Mouse (Mus musculus) layer of hippocampus, adult 18-20 months (tissue): ENCODE results near the gene Slain1. TPM values are rescaled to one million over a fixed set of nuclear protein-coding genes. Genes with fewer than 3 reads are reported as not detected.
A peak's percentile ranks its signal among the peaks of the same experiment; 100 is the strongest.

Experiments
- DNase-seq, 2 experiments: peaks; one replicate each; pipeline ENCODE4 v3.0.0; 2022; ENCODE audit warnings: low spot score in 2 of 2
- total RNA-seq, 2 experiments: library from RNA; stranded (reverse); gene quantifications; 2 replicates each; pipeline ENCODE4 v1.2.3; 2021

The Slain1 gene
- total RNA-seq, 2 experiments from 2014 or later = 58.8 to 62.7 TPM

- DNase-seq = no peak
Measured at GRCm38 (mm10) chr14:103666347-103666954, 16.4 kb downstream of the Slain1 start.

GRCm38 (mm10) chr14:103667036-103667435 is 17.0 kb downstream of the Slain1 start:
- no peak for DNase-seq

GRCm38 (mm10) chr14:103679395-103680217 is 29.6 kb downstream of the Slain1 start:
- peak in 1 of 2 experiments; percentile 56 for DNase-seq

- DNase-seq = no peak
Measured at GRCm38 (mm10) chr14:103680285-103680819, 30.3 kb downstream of the Slain1 start.

GRCm38 (mm10) chr14:103682633-103683390 is 32.8 kb downstream of the Slain1 start:
- DNase-seq = peak in 1 of 2 experiments; percentile 68

- no peak for DNase-seq
Measured at GRCm38 (mm10) chr14:103686994-103687393, 37.0 kb downstream of the Slain1 start.

- DNase-seq = peak in 1 of 2 experiments; percentile 82
Measured at GRCm38 (mm10) chr14:103694295-103694694, 44.3 kb downstream of the Slain1 start.

- DNase-seq = no peak
Measured at GRCm38 (mm10) chr14:103695620-103696019, 45.6 kb downstream of the Slain1 start.

- no peak for DNase-seq
Measured at GRCm38 (mm10) chr14:103697101-103697500, 47.1 kb downstream of the Slain1 start.

GRCm38 (mm10) chr14:103699308-103699707 is 49.3 kb downstream of the Slain1 start:
- DNase-seq = no peak

- no peak for DNase-seq
Measured at GRCm38 (mm10) chr14:103702516-103702915, 52.5 kb downstream of the Slain1 start.

- no peak for DNase-seq
Measured at GRCm38 (mm10) chr14:103704771-103705170, 54.7 kb downstream of the Slain1 start.

GRCm38 (mm10) chr14:103706347-103706746 is 56.3 kb downstream of the Slain1 start:
- no peak for DNase-seq

- DNase-seq = no peak
Measured at GRCm38 (mm10) chr14:103708601-103709000, 58.6 kb downstream of the Slain1 start.

GRCm38 (mm10) chr14:103709261-103709660 is 59.2 kb downstream of the Slain1 start:
- no peak for DNase-seq

GRCm38 (mm10) chr14:103712986-103713385 is 63.0 kb downstream of the Slain1 start:
- no peak for DNase-seq

GRCm38 (mm10) chr14:103717516-103717915 is 67.5 kb downstream of the Slain1 start:
- no peak for DNase-seq

- DNase-seq = no peak
Measured at GRCm38 (mm10) chr14:103717979-103718378, 68.0 kb downstream of the Slain1 start.

- no peak for DNase-seq
Measured at GRCm38 (mm10) chr14:103718393-103718792, 68.4 kb downstream of the Slain1 start.

- peak; percentile 73 to 96 for DNase-seq
Measured at GRCm38 (mm10) chr14:103718836-103719575, 69.0 kb downstream of the Slain1 start.

- no peak for DNase-seq
Measured at GRCm38 (mm10) chr14:103720163-103720562, 70.1 kb downstream of the Slain1 start.
